Mouse (Mus musculus): ENCODE data around the gene Chrna3. TPM values are rescaled to one million over a fixed set of nuclear protein-coding genes. Genes with fewer than 3 reads are reported as not detected.

The Chrna3 gene
- total RNA-seq, 2 experiments from 2014 or later: 9.4 to 14.5 TPM

DNA sequence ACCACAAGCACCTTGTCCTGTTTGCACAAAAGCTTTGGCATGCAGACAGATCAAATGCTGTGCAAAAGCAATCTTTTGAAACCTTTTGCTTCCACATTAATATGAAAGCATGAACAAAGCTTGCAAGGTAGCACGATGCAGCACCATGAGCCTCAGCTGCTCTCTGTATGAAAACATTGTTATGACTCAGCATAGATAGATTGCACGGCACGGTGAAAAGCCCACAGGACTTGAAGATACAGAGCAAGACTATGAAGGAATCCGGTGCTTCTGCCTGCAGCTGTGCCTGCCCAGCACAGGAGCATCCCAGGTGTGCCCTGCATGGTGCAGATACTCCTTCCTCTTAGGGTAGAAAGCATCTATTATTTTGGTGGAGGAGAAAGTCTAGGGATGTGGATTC is 22.8 kb downstream of the Chrna3 start:
- no peak for DNase-seq

DNA sequence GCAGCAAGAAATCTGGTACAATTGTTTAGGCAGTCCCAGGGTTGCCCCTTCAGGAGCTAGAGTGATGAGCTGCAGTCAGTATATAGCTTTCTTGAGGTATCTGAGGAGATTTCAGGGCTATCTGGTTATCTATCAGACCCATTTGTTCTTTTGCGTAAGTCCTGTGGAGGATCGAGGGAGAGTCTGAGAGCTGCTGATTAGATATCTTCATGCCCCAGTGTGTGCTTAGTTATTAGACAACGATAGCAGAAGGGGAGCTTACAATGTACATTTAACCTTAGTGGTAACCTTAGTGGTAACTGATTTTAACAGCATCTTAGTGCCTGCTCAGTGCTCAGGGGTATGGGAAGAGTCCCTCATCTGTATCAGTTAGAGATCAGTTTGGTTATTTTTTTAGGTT is 30.7 kb downstream of the Chrna3 start:
- DNase-seq: no peak

DNA sequence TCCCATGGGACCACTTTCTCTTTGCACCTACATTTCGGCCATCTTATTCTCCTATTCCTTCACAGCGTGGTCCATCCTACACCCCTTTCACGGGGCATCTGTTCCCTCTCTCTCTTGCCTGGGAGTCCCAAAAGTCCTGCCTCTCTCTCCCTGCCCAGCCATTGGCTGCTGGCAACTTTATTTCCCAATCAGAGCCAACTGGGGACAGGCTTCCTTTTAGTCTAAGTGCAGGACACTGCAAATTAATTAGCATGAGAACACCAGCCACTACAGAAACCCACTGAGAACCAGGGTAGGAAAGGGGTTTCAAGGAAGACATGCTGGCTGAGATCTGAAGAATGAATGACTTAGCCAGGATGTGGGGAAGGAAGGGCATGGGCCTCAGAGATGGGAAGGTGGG is 32.0 kb downstream of the Chrna3 start:
- no peak for DNase-seq

DNA sequence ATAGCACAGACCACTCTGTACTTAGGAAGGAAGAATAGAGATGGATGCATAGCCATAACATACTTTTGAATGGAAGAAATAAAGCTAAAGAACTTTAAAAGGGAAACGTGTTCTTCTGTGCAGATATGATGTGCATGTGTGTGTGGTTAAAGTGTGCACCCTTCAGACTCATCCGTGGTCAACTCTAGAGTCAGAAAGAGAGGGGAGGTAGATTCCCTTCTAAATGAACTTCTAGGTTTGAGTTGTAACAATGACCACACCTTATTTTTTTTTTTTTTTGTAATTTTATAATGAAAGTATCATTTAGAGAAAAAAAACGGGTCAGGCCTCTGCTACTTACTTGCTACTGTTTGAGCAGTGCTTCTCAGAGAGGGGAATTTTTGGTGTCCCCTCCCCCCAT is 36.0 kb downstream of the Chrna3 start:
- no peak for DNase-seq

DNA sequence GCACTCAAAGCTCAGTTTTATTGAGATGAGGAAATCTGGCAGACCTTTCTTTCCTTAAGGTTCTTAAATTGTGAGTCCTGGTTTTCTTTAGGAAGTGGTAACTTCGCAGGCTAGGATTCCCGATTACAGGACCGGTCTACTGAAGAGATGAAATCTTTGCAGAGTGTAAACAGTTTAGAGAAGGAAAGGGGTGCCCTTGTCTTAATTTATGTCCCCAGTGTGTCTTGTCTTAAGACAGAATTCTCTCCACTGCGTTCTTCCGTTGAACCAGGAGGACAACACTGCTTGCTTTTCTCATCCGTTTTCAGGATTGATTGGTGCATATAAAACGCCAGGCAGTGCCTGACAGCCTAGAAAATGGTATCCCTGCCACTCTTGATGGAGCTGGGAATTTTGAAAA is 44.0 kb downstream of the Chrna3 start:
- no peak for DNase-seq

DNA sequence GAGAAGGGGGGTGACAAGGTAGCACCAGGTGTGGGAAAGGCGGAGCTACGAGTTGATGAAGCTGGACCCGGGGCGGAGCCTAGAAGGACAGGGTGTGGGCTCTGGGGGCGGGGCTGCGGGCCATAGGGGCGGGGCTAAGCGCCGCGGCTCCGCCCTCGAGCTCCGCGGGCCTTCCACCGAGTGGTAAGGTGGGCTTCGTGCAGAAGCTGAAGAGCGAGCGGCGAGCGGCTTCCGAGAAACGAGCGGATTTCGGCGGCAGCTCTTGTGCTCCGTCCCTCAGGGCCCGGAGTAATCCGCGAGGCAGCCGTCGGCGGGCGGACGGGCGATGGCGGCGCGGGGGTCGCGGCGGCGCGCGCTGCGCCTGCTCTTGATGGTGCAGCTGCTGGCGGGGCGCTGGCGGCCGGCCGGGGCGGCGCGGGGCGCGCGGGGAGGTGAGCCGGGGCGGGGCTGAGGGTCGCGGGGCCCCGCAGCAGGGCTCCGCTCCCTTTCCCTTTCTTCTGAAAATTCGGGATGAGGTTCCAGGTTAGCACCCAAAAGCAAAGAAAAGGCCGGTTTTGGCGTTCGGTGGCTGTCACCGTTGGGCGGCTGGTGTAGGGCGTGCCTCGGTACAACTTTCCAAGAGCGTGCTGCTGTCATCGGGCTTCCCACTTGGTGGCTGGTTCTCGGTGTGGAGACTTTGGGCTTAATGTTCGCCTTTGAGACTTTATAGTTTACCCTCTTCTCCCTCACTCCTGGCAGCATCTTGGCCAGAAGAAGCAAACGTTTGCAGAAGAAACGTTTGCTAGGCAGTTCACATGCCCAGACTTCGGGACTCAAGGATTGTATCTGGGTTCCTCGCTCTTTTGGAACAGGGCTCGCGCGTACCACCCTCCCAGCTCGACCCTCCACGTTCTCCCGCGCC is 44.8 kb downstream of the Chrna3 start:
- DNase-seq: peak; percentile 55

DNA sequence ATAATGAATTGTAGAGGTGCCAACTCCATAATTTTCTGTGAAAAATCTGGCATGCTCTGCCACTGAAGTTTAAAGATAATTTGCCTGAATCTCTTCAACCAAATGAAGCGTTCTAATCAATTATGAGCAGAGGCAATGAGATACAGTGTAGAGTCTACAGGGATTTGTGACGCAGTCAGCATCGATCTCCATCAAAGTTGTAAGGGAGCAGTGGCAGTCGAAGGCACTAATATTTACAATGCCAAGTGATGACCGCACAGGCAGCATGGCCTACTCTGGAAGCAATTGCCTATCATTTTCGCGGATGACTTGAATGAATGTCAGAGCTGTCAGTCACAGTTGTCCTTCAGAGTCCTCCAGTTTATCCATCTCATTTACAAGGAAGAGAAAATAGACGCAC is 45.7 kb downstream of the Chrna3 start, which contains the start of gene Chrna5:
Gene Chrna5, plus strand, starts transcription at position 207 of the 400 bp plus-strand sequence.
- no peak for DNase-seq

DNA sequence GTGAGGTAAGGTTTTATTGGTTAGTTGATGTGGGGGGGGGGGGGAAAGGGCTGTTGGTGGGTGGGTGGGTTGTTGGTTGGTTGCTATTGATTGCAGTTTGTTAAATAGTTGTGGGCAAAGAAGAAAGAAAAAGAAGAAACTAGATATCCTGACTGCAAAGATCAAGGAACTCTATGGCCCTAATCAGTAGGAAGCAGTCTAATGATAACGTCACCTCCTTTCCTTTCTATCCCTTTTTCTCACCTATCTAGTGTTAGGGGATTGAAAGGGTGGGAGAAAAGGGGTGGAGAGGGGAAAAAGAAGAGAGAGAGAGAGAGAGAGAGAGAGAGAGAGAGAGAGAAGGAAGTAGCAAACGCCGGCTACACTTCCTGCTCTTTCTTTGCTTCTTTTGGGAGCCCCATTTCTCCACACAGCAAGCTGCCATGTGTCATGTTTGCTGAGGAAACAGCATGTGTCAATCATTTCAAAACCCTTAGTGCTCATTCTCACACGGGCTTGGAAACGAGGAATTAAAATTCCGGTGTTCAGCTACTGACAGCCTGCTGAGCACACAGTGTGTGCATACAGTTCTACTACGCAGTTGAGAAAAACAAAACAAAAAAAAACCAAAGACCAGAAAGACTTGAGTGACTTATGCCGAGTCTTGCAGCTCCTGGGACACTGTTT is 56.3 kb downstream of the Chrna3 start:
- DNase-seq: no peak

DNA sequence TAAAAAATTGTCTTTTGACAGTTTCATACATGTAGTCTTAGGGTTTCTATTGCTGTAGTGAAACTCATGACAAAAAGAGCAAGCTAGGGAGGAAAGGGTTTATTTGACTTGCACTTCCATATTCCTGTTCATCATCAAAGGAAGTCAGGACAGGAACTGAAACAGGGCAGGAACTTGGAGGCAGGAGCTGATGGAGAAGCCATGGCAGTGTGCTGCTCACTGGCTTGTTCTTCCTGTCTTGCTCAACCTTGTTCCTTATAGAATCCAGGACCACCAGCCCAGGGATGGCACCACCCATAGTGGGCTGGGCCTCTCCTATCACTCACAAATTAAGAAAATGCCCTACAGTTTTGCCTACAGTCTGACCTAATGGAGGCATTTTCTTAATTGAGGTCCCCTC is 62.7 kb downstream of the Chrna3 start:
- no peak for DNase-seq

DNA sequence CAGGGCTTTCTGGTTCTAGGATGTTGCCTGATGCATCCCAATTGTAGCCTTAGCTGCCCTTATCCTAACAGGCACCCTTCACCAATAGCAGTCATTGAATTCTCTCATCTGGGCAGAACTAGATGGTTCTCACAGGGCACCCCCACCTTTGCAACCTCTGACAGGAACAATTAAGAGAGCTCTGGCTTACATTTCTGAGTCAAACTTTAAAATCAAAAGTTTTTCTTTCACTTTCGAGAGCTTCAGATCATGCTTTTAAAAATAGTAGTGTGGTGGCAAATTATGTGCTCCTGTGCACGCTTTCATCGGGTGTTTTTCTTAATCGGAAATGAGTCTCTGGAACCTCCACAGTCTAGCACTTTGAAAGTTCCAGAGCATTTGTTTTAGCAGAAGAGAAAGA is 65.3 kb downstream of the Chrna3 start:
- DNase-seq: no peak

Other genes starting within 250 kb of the Chrna3 start
- 10 to 100 TPM; 49.1 to 52.0 TPM for gene Ireb2, start 162.8 kb downstream of the Chrna3 start, total RNA-seq (2021)
- 10 to 100 TPM in 1 of 2 experiments, 1 to 10 TPM in 1; 7.6 to 10.8 TPM for gene Hykk, start 109.3 kb downstream of the Chrna3 start, total RNA-seq (2021)
- gene Psma4, start 75.8 kb downstream of the Chrna3 start, total RNA-seq (2021): 100 to 1,000 TPM; 192 to 197 TPM
- not detected for gene AY074887, start 75.6 kb downstream of the Chrna3 start, total RNA-seq (2021)
- 1 to 10 TPM in 1 of 2 experiments, under 1 TPM in 1; 0.99 to 2.5 TPM for gene Chrna5, start 45.7 kb downstream of the Chrna3 start, total RNA-seq (2021)
- 1 to 10 TPM; 4.8 to 9.5 TPM for gene Chrnb4, start 22.2 kb upstream of the Chrna3 start, total RNA-seq (2021)
- gene Ube2q2, start 122.3 kb upstream of the Chrna3 start, total RNA-seq (2021): 10 to 100 TPM; 39.2 to 39.6 TPM
- 10 to 100 TPM; 29.6 to 32.2 TPM for gene Fbxo22, start 182.4 kb upstream of the Chrna3 start, total RNA-seq (2021)

Measured in adrenal gland, postnatal 10 days (tissue).